Mouse (Mus musculus): ENCODE measurements at regions not wholly inside any gene's neighbourhood (a gene's known extent, or its start where the extent isn't known, plus 50 kb on each side); places are given as distances from the start of the nearest gene placed in this dataset.

GRCm38 (mm10) chr15:27132761-27133160, 237.4 kb upstream of the Fbxl7 start:
- no peak for DNase-seq (ENCODE audit: low spot score)

- DNase-seq (ENCODE audit: low spot score), result no peak
Measured at GRCm38 (mm10) chr15:27137580-27137979, 242.2 kb upstream of the Fbxl7 start.

- DNase-seq (ENCODE audit: low spot score), result no peak
Measured at GRCm38 (mm10) chr15:27145860-27146259, 250.5 kb upstream of the Fbxl7 start.

GRCm38 (mm10) chr15:27160986-27161385, 265.6 kb upstream of the Fbxl7 start:
- DNase-seq (ENCODE audit: low spot score), result no peak

GRCm38 (mm10) chr15:27167484-27167883, 272.1 kb upstream of the Fbxl7 start:
- no peak for DNase-seq (ENCODE audit: low spot score)

GRCm38 (mm10) chr15:27169846-27170245, 274.5 kb upstream of the Fbxl7 start:
- DNase-seq (ENCODE audit: low spot score), result no peak

- no peak for DNase-seq (ENCODE audit: low spot score)
Measured at GRCm38 (mm10) chr15:27173506-27173905, 278.1 kb upstream of the Fbxl7 start.

- no peak for DNase-seq (ENCODE audit: low spot score)
Measured at GRCm38 (mm10) chr15:27178084-27178935, 282.9 kb upstream of the Fbxl7 start.

GRCm38 (mm10) chr15:27189699-27190098, 276.8 kb upstream of the Ank start:
- peak; percentile 12 for DNase-seq (ENCODE audit: low spot score)

GRCm38 (mm10) chr15:27201513-27201912, 265.0 kb upstream of the Ank start:
- DNase-seq (ENCODE audit: low spot score), result no peak

GRCm38 (mm10) chr15:27204888-27205287, 261.6 kb upstream of the Ank start:
- DNase-seq (ENCODE audit: low spot score), result no peak

GRCm38 (mm10) chr15:27207446-27207845, 259.0 kb upstream of the Ank start:
- no peak for DNase-seq (ENCODE audit: low spot score)

GRCm38 (mm10) chr15:27216387-27216786, 250.1 kb upstream of the Ank start:
- DNase-seq (ENCODE audit: low spot score), result no peak

GRCm38 (mm10) chr15:27219126-27219738, 247.2 kb upstream of the Ank start:
- DNase-seq (ENCODE audit: low spot score), result no peak

GRCm38 (mm10) chr15:27223610-27224511, 242.6 kb upstream of the Ank start:
- no peak for DNase-seq (ENCODE audit: low spot score)

GRCm38 (mm10) chr15:27224512-27224850, 242.0 kb upstream of the Ank start:
- no peak for DNase-seq (ENCODE audit: low spot score)

GRCm38 (mm10) chr15:27232804-27233203, 233.7 kb upstream of the Ank start:
- no peak for DNase-seq (ENCODE audit: low spot score)

GRCm38 (mm10) chr15:27234770-27235169, 231.7 kb upstream of the Ank start:
- peak; percentile 38 for DNase-seq (ENCODE audit: low spot score)

- DNase-seq (ENCODE audit: low spot score), result no peak
Measured at GRCm38 (mm10) chr15:27238301-27238700, 228.2 kb upstream of the Ank start.

GRCm38 (mm10) chr15:27246302-27246701, 220.2 kb upstream of the Ank start:
- no peak for DNase-seq (ENCODE audit: low spot score)

GRCm38 (mm10) chr15:27258984-27259853, 207.3 kb upstream of the Ank start:
- DNase-seq (ENCODE audit: low spot score), result no peak

- no peak for DNase-seq (ENCODE audit: low spot score)
Measured at GRCm38 (mm10) chr15:27259854-27260191, 206.7 kb upstream of the Ank start.
